Mouse (Mus musculus) kidney, adult 9 months (tissue): ENCODE measurements around the gene D930048N14Rik.

ENCODE experiments used
- DNase-seq: peaks from one replicate; pipeline ENCODE4 v3.0.0; 2022

The D930048N14Rik gene

DNA sequence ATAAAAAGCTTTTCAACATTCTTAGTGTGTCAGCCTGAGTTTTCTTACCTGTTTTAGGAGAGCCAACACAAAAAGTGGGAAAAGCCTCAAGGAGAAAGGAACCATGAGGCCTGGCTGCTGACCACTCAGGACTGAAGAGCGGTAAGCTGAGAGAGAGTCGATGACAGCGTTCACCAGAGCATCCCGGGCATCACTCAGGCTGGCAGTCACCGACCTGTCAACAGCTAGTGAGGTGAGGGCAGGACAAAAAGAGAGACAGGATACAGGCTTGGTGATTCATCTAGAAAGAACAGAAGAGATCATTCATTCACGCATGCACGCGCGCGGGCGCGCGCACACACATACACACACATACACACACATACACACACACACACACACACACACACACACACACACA, 56.3 kb downstream of the D930048N14Rik start:
- DNase-seq: no peak
